Mouse (Mus musculus) limb, embryonic 11.5 days (tissue): Measurements from ENCODE around the gene Pex1. TPM values are rescaled to one million over a fixed set of nuclear protein-coding genes. Genes with fewer than 3 reads are reported as not detected.

Experiments
- ATAC-seq: fragments of 200-750 bp; cut with Nextera tagmentation; 2 replicates; pipeline ENCODE4 v1.8.0; 2017; ENCODE audit warnings: low read depth; ENCODE audit not compliant: insufficient number of reproducible peaks, low FRiP score, low TSS enrichment
- DNase-seq: peaks from one replicate; pipeline ENCODE4 v3.0.0-alpha.2; 2015; ENCODE audit warnings: low spot score
- H3K27ac ChIP-seq: fragments of 300-500 bp; sonication (generic); replicated peaks from 2 replicates; pipeline ENCODE4 v1.5.1; 2014; ENCODE audit warnings: low read depth, mild to moderate bottlenecking, low read length
- H3K27me3 ChIP-seq: fragments of 300-500 bp; sonication (generic); 2 replicates; pipeline ENCODE4 v1.6.1; 2014; ENCODE audit warnings: mild to moderate bottlenecking, low read length, mixed read lengths; ENCODE audit not compliant: control insufficient read depth, insufficient read depth
- H3K36me3 ChIP-seq: fragments of 300-500 bp; sonication (generic); 2 replicates; pipeline ENCODE4 v1.6.1; 2014; ENCODE audit warnings: mild to moderate bottlenecking, low read length, moderate library complexity, mixed read lengths; ENCODE audit not compliant: control insufficient read depth, insufficient read depth
- H3K4me1 ChIP-seq: fragments of 300-500 bp; sonication (generic); 2 replicates; pipeline ENCODE4 v1.6.1; 2014; ENCODE audit warnings: low read length, mixed read lengths; ENCODE audit not compliant: control insufficient read depth, insufficient read depth
- H3K4me2 ChIP-seq: fragments of 300-500 bp; sonication (generic); 2 replicates; pipeline ENCODE4 v1.6.1; 2014; ENCODE audit warnings: low read depth, mild to moderate bottlenecking, moderate library complexity; ENCODE audit not compliant: severe bottlenecking
- H3K4me3 ChIP-seq: fragments of 300-500 bp; sonication (generic); 2 replicates; pipeline ENCODE4 v1.5.1; 2014; ENCODE audit warnings: low read depth, low read length
- H3K9ac ChIP-seq: fragments of 300-500 bp; sonication (generic); 2 replicates; pipeline ENCODE4 v1.6.1; 2014; ENCODE audit warnings: mild to moderate bottlenecking, low read length
- H3K9me3 ChIP-seq: fragments of 300-500 bp; sonication (generic); 2 replicates; pipeline ENCODE4 v1.6.1; 2016; ENCODE audit warnings: low read length; ENCODE audit not compliant: control insufficient read depth
- WGBS: fragments of 180-500 bp; shearing (Covaris S2); extraction: QIAGEN DNeasy Blood & Tissue Kit; methylation state at CpG from one replicate; pipeline ENCODE4 v1.1.7; 2014; 5-methylcytosine and 5-hydroxymethylcytosine counted together
- microRNA-seq: library from miRNA; unstranded; fragments of <30 nt; microRNA quantifications from one replicate; pipeline ENCODE4, GENCODE M21; 2016
- polyA plus RNA-seq: library from polyadenylated mRNA; unstranded; fragments of >200 nt; fragmentation: Nextera tagmentation; extraction: Ambion mirVana; gene quantifications from 2 replicates; pipeline ENCODE4 v1.2.1, GENCODE M21; 2014

Pex1 gene
- polyA plus RNA-seq, 1 experiment from 2014 or later = 17.4 TPM

DNA sequence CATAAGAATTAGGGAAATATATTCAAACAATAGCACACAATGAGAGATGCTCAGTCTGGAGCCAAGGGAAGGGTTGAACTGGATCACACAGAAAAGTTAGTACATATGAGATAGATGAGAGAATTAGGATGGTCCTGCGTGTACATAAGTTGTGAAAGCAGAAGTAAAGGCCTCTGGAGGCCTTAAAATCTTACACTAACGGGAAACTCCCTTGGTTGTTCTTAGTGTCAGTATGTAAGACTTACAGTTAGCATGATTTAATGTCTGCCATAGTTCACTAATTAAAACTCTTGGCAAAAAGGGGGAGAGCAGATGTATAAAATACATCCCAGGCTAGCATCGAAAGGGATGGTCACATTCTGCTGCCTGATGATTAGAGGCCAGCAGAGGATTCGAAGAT, 57.9 kb downstream of the Pex1 start:
- no peak overlapping the region for H3K27ac ChIP-seq
- no peaks in the 10 kb centered on the region for H3K4me1 ChIP-seq
- H3K27me3 ChIP-seq = no peaks in the 10 kb centered on the region
- ATAC-seq (no peak), DNase-seq (no peak)
- no peak overlapping the region for H3K4me2 ChIP-seq
- H3K36me3 ChIP-seq = no peaks in the 10 kb centered on the region
- no peaks in the 10 kb centered on the region for H3K9me3 ChIP-seq
- H3K4me3 ChIP-seq = no peak overlapping the region
- WGBS = 91% methylated on average over 4 of the region's 4 CpGs
- H3K9ac ChIP-seq = no peak overlapping the region

DNA sequence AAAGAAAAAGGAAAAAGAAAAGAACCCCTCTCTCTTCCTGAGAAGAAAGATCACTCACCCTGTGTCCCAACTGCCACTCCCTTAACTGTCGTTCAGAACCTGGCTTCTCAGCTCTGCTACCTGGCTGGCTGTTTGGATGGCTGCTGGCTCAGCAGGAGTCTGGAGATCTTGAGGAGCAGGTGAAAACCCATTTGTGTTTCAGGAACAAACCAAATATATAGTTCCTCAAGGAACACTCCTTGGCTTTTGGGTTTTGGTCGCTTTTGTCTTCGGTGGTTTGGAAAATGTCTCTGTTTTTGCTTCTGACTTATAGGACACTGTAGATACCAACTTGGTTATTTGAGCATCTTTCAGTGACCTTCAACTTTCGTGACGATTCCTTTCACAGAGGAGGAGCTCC, 61.2 kb downstream of the Pex1 start, which contains the start of gene Gatad1:
Gene Gatad1, minus strand, starts transcription at position 101 of the 400 bp plus-strand sequence.
- no peak within 1 kb of the TSS for H3K9ac ChIP-seq

GRCm38 (mm10) chr5:3665225-3665624, 69.4 kb downstream of the Pex1 start:
- WGBS = 96% methylated on average over 2 of the region's 2 CpGs
- Histone ChIP-seq H3K36me3 (no peaks in the 10 kb centered on the region), H3K4me2 (no peak overlapping the region), H3K4me3 (no peak overlapping the region), H3K27me3 (no peaks in the 10 kb centered on the region), H3K9me3 (no peaks in the 10 kb centered on the region), H3K4me1 (no peaks in the 10 kb centered on the region; the same call in 1 of the 2 replicates), H3K27ac (no peak overlapping the region), H3K9ac (no peak overlapping the region)
- no peak for DNase-seq
- ATAC-seq = no peak

More for the DNA sequence above, 61.2 kb downstream of the Pex1 start, which contains the start of gene Gatad1:
- DNase-seq (no peak), ATAC-seq (no peak)
- Histone ChIP-seq H3K4me1 (no peaks in the 10 kb centered on the region), H3K27ac (no peak within 1 kb of the TSS), H3K27me3 (no peaks in the 10 kb centered on the region), H3K9me3 (no peaks in the 10 kb centered on the region), H3K4me2 (no peak within 1 kb of the TSS), H3K36me3 (no peaks in the 10 kb centered on the region), H3K4me3 (no peak within 1 kb of the TSS)
- WGBS = 72% methylated on average over 5 of the region's 5 CpGs

DNA sequence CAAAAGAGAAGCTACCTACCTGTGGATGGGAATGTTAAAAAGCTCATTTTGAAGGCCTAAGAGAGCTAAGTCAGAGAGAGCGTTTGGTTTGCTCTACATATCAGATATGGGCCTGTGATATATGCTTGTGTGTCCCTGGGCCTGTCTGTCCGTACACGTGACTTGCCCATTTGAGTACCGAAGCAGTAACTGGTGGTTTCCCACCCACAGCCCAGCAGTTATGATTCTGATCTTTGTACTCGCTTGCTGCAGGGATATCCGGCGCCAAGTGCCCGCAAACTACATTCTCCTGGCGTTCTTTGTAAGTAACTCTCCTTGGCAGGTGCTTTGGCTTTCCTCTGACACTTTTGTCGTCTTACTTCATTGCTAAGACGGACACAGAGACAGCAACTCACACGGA, 70.7 kb downstream of the Pex1 start:
- DNase-seq (no peak), ATAC-seq (no peak)
- Histone ChIP-seq H3K4me1 (no peaks in the 10 kb centered on the region; the same call in 1 of the 2 replicates), H3K9ac (no peak overlapping the region), H3K36me3 (no peaks in the 10 kb centered on the region), H3K27ac (0 out of 2 replicates have a peak overlapping the region, but pooled peaks have one; percentile 16), H3K4me3 (no peak overlapping the region), H3K4me2 (no peak overlapping the region), H3K27me3 (no peaks in the 10 kb centered on the region), H3K9me3 (no peaks in the 10 kb centered on the region)
- whole genome bisulfite sequencing = 82% methylated on average over 12 of the region's 12 CpGs

- ATAC-seq = no peak
- Histone ChIP-seq H3K9me3 (no peaks in the 10 kb centered on the region), H3K27me3 (no peaks in the 10 kb centered on the region), H3K4me1 (no peaks in the 10 kb centered on the region; the same call in 1 of the 2 replicates), H3K36me3 (no peaks in the 10 kb centered on the region), H3K9ac (no peak overlapping the region), H3K4me3 (no peak overlapping the region), H3K4me2 (no peak overlapping the region), H3K27ac (no peak overlapping the region)
- 97% methylated on average over 6 of the region's 6 CpGs for WGBS
- DNase-seq = no peak
These were observed 74.2 kb downstream of the Pex1 start for GRCm38 (mm10) chr5:3669938-3670554.

Small RNA genes within 50 kb of the gene (microRNA-seq; reads per million reads assigned to microRNA genes)
- not detected for gene Gm26238

Other genes starting within 250 kb of the Pex1 start
- gene Fam133b, start 52.2 kb upstream of the Pex1 start, polyA plus RNA-seq = 41.1 and 45.2 TPM in 2 replicates
- gene 1700109H08Rik, start 24.5 kb upstream of the Pex1 start, polyA plus RNA-seq = 3.2 and 4.1 TPM in 2 replicates
- 14.0 and 15.4 TPM in 2 replicates for gene Rbm48, start 519 bp downstream of the Pex1 start, polyA plus RNA-seq
- not detected in 2 replicates for gene Tmbim7, start 55.1 kb downstream of the Pex1 start, polyA plus RNA-seq
- 70.7 and 71.3 TPM in 2 replicates for gene Gatad1, start 61.1 kb downstream of the Pex1 start, polyA plus RNA-seq
- 10.8 and 12.4 TPM in 2 replicates for gene Ankib1, start 206.9 kb downstream of the Pex1 start, polyA plus RNA-seq
- gene Krit1, start 207.1 kb downstream of the Pex1 start, polyA plus RNA-seq = 52.0 and 55.1 TPM in 2 replicates
- gene Lrrd1, start 249.1 kb downstream of the Pex1 start, polyA plus RNA-seq = 0.05 TPM in 1 of 2 replicates, not detected in the other